Mouse (Mus musculus) left cerebral cortex, adult 8-10 months (tissue): ENCODE results near the gene Rnf152. TPM values are rescaled to one million over a fixed set of nuclear protein-coding genes. Genes with fewer than 3 reads are reported as not detected.

Source experiments
- DNase-seq, 2 experiments: peaks; one replicate each; pipeline ENCODE4 v3.0.0; 2022; ENCODE audit warnings: low spot score in 2 of 2
- total RNA-seq, 4 experiments: library from RNA; stranded (reverse); gene quantifications; 2 replicates each; pipeline ENCODE4 v1.2.4; 2022

Gene Rnf152
- total RNA-seq: 10 to 100 TPM in 3 of 4 experiments, 1 to 10 TPM in 1; 9.7 to 12.9 (median 11.3) TPM

- peak; percentile 12 to 26 for DNase-seq
Measured at GRCm38 (mm10) chr1:105356291-105357011, at the start of gene Rnf152. Rnf152 (minus strand) TSS chr1:105356710.

- no peak for DNase-seq
Measured at GRCm38 (mm10) chr1:105402853-105403252, 46.3 kb upstream of the Rnf152 start.

GRCm38 (mm10) chr1:105384141-105384937, 27.8 kb upstream of the Rnf152 start:
- no peak for DNase-seq

DNA sequence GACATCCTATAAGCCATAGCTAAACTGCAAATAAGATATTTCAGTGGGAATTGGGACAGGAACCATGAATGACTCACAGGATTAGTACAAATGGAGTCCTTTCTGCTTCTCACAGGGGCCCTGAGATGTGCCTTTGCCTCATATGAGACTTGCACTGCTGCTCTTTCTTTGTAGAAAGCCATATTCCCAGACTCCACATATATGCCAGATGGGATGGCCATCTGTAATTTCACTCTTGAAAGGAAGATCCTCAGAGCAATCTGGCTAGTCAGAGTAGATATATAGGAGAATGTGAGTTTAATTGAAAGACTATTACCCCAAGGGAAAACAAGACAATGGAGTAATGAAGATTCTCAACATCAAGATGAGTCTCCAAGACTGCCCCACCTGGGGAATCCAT, 21.0 kb upstream of the Rnf152 start:
- peak in 1 of 2 experiments; percentile 9 for DNase-seq

DNA sequence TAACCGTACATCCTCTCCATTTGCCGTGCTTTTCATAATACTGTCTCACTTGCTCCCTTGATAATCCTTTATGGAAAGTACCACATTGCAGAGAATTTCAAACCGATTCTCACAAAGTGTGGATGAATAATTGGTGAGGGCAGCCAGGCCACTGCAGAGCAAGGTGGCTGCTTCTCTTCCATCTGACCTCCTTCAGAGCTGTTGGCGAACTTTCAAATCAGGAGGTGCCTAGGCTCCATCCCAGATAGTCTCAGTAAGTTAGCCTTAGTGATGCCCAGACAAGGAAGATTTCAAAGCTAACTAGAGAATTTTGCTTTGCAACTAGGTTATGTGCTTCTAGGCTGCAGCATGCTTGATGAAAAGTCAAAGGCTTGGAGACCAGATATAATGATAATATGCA, 18.1 kb upstream of the Rnf152 start:
- DNase-seq: no peak

DNA sequence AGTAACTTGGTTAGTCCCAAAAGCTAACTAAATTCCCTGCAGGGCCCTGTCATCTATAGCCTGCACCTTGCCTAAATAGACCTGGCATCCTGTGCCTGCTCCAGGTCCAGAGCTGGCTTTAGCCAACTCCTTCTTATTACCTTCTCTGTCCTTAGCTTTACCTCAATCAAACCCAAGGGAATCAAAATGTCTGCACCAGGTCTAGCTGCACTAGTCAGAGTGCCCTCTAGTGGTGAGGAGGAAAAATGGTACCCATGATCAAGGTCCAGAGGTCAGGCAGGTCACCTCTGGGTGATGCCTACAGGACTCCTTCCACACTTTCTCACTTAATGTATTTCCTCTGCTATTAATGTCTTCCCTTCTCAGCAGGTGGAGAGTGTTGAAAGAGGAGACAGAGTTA, 6.2 kb upstream of the Rnf152 start:
- DNase-seq: no peak

DNA sequence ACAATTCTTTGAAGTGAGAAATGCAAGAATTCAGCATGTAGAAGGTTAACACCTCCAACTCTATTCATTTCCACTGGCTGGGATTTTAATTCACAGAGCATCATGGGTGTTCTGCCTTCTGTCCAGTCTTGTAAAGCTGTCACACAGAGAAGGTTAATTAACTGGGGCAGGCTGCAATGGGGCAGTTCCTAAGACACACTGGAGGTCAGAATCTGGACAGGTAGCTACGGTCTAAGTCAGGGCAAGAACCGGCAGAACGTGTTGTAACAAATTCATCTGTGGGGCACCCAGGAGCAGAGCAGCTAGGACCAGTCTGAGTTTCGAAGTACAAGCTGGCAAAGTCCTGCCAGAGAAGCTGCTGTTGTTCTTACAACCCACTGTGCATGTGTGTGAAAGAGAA, 2.4 kb upstream of the Rnf152 start:
- no peak for DNase-seq

DNA sequence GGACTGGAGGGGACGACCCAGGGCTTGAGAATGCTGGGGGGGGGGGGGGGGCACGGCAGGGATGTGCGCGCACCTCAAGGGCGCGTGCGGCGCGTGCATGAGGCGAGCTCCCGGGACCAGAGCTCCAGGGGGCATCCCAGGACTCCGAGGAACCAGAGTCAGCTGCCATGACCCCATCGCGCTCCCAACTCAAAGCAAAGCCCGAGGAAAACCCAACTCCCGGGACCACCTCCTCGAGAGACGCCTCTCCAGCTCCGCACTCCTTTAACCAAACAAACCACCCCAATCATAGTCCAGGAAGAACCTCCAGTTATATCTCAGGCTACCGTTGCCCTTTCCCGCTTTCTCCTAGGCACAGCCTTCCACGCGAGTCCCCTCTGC, 610 bp downstream of the Rnf152 start:
- no peak for DNase-seq

GRCm38 (mm10) chr1:105354901-105355891, 1.3 kb downstream of the Rnf152 start:
- DNase-seq: peak; percentile 16 to 23

DNA sequence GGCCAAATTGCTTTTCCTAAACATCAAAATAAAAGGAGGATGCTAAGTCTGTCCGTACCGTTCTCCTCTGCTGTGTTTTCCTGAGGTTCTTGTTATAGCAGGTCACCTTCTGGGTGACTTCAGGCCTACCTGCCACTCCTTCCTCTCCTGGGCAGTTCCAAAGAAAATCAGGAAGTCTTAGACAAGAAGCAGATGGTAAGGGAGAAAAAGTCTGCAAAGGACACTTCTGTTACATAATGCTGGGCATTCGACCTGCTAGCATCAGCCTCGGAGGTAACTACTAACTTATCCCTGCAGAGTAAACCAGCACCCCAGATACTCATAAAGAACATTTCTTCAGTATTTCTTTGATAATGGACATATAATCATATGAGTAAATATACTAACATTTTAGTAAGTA, 4.7 kb downstream of the Rnf152 start:
- DNase-seq: no peak

- DNase-seq: no peak
Measured at GRCm38 (mm10) chr1:105342305-105342704, 14.2 kb downstream of the Rnf152 start.

- DNase-seq: no peak
Measured at GRCm38 (mm10) chr1:105340943-105341342, 15.6 kb downstream of the Rnf152 start.

GRCm38 (mm10) chr1:105337397-105337796, 19.1 kb downstream of the Rnf152 start:
- no peak for DNase-seq

GRCm38 (mm10) chr1:105336096-105336495, 20.4 kb downstream of the Rnf152 start:
- no peak for DNase-seq

DNA sequence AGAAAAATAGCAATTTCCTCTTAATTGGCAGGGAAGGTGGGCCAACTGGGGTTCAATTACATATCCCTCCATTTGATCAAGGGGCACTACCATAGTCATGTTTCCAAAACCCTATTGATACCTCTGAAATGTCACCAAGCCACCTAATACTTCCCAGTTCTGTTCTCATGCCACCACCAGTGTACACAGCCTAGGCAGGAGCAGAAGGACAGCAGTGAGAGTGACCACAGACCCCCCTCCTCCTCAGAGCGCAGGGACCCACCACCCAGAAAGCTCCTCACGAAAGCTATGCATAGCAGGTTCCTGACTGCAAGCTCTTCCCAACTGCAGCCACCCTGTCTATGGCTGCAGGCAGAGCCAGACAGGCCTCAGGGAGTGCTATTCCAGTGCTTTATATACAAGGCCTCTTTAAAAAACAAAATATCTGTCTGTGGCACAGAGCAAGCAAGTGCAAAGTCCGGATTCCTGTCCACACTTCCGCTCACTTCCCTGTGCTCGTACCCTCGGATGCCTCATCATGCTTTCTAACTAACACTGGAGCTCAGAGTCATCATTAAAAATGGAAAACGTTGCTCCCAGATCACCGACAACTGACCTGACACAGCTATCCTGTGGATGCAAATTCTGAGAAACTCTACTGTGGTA, 24.3 kb downstream of the Rnf152 start:
- no peak for DNase-seq

DNA sequence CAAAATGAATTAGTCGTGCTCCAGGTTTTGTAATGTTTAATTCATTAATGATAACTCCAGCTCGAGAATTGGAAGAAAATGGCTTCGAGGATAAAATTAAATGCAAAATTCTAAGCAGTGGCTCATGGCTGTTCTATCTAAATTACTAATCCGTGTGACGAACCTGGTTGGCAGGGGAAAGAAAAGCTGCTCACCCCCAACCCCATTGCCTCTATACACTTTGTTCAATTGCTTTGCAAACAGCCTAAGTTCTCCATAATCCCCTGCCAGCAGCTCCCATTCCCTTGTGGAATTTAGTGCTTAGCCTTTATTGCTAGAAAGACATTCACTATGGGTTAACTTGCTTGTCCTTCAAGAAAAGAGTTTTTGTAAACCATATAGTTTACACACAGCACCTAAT, 24.9 kb downstream of the Rnf152 start:
- DNase-seq: no peak

GRCm38 (mm10) chr1:105330581-105331320, 25.8 kb downstream of the Rnf152 start:
- no peak for DNase-seq

GRCm38 (mm10) chr1:105327789-105328188, 28.7 kb downstream of the Rnf152 start:
- no peak for DNase-seq

GRCm38 (mm10) chr1:105324636-105325035, 31.9 kb downstream of the Rnf152 start:
- DNase-seq: no peak
